Mouse (Mus musculus) inflammation-experienced regulatory T-cells (primary cell): ENCODE measurements around the gene Jchain. TPM values are rescaled to one million over a fixed set of nuclear protein-coding genes. Genes with fewer than 3 reads are reported as not detected.

ENCODE experiments used
- polyA plus RNA-seq, 2 experiments: library from polyadenylated mRNA; unstranded; fragments of 100-300 nt; shearing (Covaris generic); gene quantifications; one replicate each; pipeline ENCODE4 v1.2.1; 2017

The Jchain gene
- 1 to 10 TPM in 1 of 2 experiments, under 1 TPM in 1; 0.41 to 1.8 TPM for polyA plus RNA-seq

DNA sequence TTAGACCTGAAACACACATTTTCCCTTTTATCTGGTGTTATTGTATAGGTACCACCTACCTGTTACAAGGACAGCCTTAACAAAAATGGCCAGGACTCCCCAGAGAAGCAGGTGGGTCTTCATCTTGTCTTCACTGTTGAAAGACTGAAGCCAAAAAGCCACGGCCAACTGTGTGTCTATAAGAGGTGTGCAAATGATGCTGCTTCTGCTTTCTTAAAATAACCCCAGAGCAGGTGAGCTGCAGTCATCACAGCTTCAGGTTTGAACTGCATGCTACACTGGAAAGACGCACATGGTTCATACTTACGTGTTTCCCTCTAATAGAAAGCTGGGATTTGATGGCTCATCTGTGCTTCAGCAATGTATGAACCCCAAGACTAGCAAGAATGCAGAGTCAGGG is at the start of gene Jchain:
TSS of gene Jchain (minus strand) at position 235 of the 400 bp plus-strand sequence.

DNA sequence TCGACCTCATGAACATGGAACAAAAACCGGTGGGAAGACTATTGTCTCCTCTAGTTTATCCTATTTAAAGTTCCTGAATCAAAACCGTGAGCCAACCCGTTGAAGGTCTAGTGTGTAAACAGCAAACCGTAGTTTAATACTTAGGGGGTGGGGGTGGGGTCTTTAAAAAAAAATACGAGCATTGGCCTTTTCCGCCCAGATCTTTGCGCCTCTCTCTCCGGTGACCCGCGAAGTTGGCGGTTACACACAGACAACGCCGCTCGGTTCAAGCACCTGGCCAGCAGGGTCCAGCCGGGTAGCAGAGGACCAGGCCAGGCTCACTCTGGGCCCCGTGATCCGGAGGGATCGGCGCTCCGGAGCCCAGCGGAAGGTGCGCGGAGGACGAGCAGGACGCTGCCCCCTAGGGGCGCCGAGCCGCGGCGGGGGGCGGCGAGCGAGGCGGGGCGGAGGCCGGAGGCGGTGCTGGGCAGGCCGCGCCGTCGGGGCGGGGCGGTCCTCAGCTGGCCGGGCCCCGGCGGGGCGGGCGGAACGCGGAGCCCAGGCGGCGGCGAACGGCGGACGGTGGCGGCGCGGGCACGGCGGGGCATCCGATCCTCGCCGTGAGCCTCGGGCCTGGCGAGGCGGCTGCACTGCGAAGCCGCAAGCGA is 36.9 kb upstream of the Jchain start, which contains the start of gene Rufy3:
TSS of gene Rufy3 (plus strand) at position 540 of the 647 bp plus-strand sequence.

DNA sequence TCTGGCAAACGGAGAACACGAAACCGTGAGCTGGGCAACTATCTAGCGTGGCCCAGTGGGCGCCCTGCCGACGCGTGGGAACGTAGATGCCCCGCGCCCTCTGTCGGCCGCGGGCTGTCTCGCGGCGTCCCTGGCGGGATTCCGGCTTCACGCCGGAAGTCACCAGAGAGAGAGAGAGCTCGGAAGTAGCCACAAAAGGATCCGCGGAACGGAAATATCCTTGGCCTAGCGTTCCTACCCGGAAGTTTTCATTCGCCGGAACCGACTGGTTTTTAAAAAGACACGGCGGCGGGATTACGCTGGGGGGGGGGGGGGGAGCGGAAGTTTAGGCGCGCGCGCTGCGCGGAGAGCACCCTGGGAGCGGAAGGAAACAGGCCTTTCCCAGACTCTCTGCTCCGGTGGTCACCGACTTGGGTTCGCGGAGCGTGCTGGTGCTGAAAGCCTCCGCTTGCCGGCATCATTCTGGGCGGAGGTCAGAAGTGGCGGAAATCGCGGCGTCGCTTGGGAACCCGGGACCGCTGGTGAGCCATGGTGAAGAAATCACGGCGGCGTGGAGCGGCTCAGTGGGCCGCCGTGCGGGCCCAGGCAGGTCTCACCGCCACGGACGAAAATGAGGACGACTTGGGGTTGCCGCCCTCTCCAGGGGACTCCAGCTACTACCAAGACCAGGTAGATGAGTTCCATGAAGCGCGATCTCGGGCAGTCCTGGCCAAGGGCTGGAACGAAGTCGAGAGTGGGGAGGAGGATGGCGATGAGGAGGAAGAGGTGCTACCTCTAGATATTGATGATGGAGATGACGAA is 26.6 kb upstream of the Jchain start, which contains the start of gene Utp3:
TSS of gene Utp3 (plus strand) at position 377 of the 801 bp plus-strand sequence.

DNA sequence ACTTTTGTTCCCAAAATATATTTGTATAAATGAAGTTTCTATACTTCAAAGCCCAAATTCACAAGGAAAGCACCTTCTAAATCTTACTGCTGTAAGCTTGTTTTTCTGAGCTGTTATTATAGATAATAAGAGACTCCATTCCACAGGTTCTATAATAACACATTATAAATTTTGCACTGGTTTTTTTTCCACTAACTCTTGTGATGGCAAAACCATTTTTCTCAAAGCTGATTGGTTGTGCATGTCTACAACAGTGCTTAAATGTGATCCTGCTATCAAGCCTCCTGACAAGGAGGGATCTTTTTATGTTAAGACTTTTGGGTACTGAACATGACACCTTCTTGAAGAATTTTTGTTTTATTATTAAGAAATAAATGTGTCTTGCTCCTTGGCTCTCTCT is 40.0 kb downstream of the Jchain start, which contains the start of gene Enam:
TSS of gene Enam (plus strand) at position 301 of the 400 bp plus-strand sequence.

Other genes with a start within 250 kb of the Jchain start
- gene Prol1, start 210.6 kb downstream of the Jchain start, polyA plus RNA-seq = 1 to 10 TPM in 1 of 2 experiments, not detected in 1; 4.3 TPM
- not detected for gene Amtn, start 151.8 kb downstream of the Jchain start, polyA plus RNA-seq
- under 1 TPM in 1 of 2 experiments, not detected in 1; 0.11 TPM for gene Ambn, start 71.9 kb downstream of the Jchain start, polyA plus RNA-seq
- not detected for gene Enam, start 39.9 kb downstream of the Jchain start, polyA plus RNA-seq
- 100 to 1,000 TPM in 1 of 2 experiments, 10 to 100 TPM in 1; 95.4 to 106 TPM for gene Utp3, start 26.6 kb upstream of the Jchain start, polyA plus RNA-seq
- 10 to 100 TPM in 1 of 2 experiments, 1 to 10 TPM in 1; 7.3 to 10.9 TPM for gene Rufy3, start 37.1 kb upstream of the Jchain start, polyA plus RNA-seq
- gene Grsf1, start 148.3 kb upstream of the Jchain start, polyA plus RNA-seq = 10 to 100 TPM; 49.2 to 60.7 TPM
- 10 to 100 TPM; 14.1 to 14.8 TPM for gene Mob1b, start 193.0 kb upstream of the Jchain start, polyA plus RNA-seq
- 10 to 100 TPM; 62.5 to 70.2 TPM for gene Dck, start 237.1 kb upstream of the Jchain start, polyA plus RNA-seq